Mouse (Mus musculus) stomach, postnatal 0 days (tissue): ENCODE measurements around the gene Tsen34. TPM values are rescaled to one million over a fixed set of nuclear protein-coding genes. Genes with fewer than 3 reads are reported as not detected.

ENCODE experiments used
- ATAC-seq: fragments of 200-750 bp; cut with Nextera tagmentation; 2 replicates; pipeline ENCODE4 v1.8.0; 2017; ENCODE audit not compliant: low FRiP score, low TSS enrichment
- DNase-seq: peaks from one replicate; pipeline ENCODE4 v3.0.0-alpha.2; 2016; ENCODE audit warnings: low spot score
- H3K27ac ChIP-seq: fragments of 300-500 bp; sonication (generic); replicated peaks from 2 replicates; pipeline ENCODE4 v1.5.1; 2014; ENCODE audit warnings: mild to moderate bottlenecking, control low read depth
- H3K27me3 ChIP-seq: fragments of 300-500 bp; sonication (generic); 2 replicates; pipeline ENCODE4 v1.6.1; 2014; ENCODE audit warnings: low read length; ENCODE audit not compliant: control insufficient read depth, insufficient read depth
- H3K36me3 ChIP-seq: fragments of 300-500 bp; sonication (generic); 2 replicates; pipeline ENCODE4 v1.6.1; 2014; ENCODE audit warnings: low read length, mixed read lengths; ENCODE audit not compliant: control insufficient read depth, insufficient read depth
- H3K4me1 ChIP-seq: fragments of 300-500 bp; sonication (generic); replicated peaks from 2 replicates; pipeline ENCODE4 v1.6.1; 2014; ENCODE audit warnings: antibody characterized with exemption; ENCODE audit not compliant: control insufficient read depth, insufficient read depth
- H3K4me2 ChIP-seq: fragments of 300-500 bp; sonication (generic); replicated peaks from 2 replicates; pipeline ENCODE4 v1.6.1; 2014; ENCODE audit warnings: low read depth, mild to moderate bottlenecking, control low read depth, moderate library complexity
- H3K4me3 ChIP-seq: fragments of 300-500 bp; sonication (generic); 2 replicates; pipeline ENCODE4 v1.5.1; 2014; ENCODE audit warnings: low read depth, low read length, control low read depth
- H3K9ac ChIP-seq: fragments of 300-500 bp; sonication (generic); 2 replicates; pipeline ENCODE4 v1.6.1; 2014; ENCODE audit warnings: mild to moderate bottlenecking, low read length, control low read depth, mixed read lengths
- H3K9me3 ChIP-seq: fragments of 300-500 bp; sonication (generic); 2 replicates; pipeline ENCODE4 v1.6.1; 2016; ENCODE audit warnings: low read length; ENCODE audit not compliant: control insufficient read depth
- CTCF ChIP-seq: IDR thresholded peaks from 2 replicates; pipeline ENCODE4 v1.5.1; 2016; ENCODE audit warnings: antibody characterized with exemption, low read depth, mild to moderate bottlenecking, moderate library complexity
- EP300 ChIP-seq: optimal IDR thresholded peaks from 2 replicates; pipeline ENCODE3; 2016; ENCODE audit warnings: antibody characterized with exemption
- WGBS: fragments of 180-500 bp; shearing (Covaris S2); extraction: QIAGEN DNeasy Blood & Tissue Kit; methylation state at CpG from one replicate; pipeline ENCODE4 v1.1.7; 2014; 5-methylcytosine and 5-hydroxymethylcytosine counted together
- polyA plus RNA-seq: library from polyadenylated mRNA; unstranded; fragments of >200 nt; fragmentation: Nextera tagmentation; extraction: Ambion mirVana; gene quantifications from 2 replicates; pipeline ENCODE4 v1.2.1, GENCODE M21; 2015

Gene Tsen34
- 143 TPM in 2 replicates for polyA plus RNA-seq

DNA sequence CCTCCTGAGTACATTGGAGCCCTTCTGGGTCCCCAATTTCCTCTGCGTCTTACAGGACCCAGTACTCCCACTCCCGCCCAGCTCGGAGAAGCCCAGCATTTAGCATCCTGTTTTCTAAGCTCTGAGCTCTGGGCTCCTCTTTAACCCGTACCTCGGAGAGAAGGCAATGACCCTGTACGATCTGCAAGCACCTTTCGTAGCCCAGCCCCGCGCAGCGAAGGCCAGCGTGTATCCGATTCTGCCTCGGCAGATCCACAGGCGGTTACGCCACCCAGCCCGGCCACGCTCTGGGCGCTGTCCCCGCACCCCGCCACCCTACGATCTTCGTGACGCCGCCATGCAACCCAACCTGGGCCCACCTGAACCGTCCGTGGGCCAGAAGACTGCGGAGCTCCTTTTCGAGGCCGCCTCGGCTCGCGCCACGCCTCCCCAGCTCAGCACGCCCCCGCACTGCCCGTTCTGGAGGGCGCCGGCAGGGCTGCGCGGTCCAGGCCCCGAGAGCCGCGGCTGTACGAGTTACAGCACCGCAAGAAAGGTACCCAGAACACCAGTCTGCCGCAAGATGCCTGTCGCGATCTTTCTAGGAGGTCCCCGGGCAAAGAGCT, at the start of gene Tsen34:
Tsen34 (plus strand) TSS at position 482 of the 605 bp plus-strand sequence.
- peak within 1 kb of the TSS; percentile 95 for H3K27ac ChIP-seq
- no peaks in the 10 kb centered on the region for H3K27me3 ChIP-seq
- H3K4me3 ChIP-seq, result peak within 1 kb of the TSS; percentile 83
- H3K36me3 ChIP-seq, result peaks cover 9% of the 10 kb centered on the region; the same call in 1 of the 2 replicates
- WGBS, result under 1% methylated on average over 47 of the region's 49 CpGs
- no peaks in the 10 kb centered on the region for H3K4me1 ChIP-seq
- H3K9ac ChIP-seq, result peak within 1 kb of the TSS; percentile 84
- H3K4me2 ChIP-seq, result peak within 1 kb of the TSS; percentile 91
- H3K9me3 ChIP-seq, result no peaks in the 10 kb centered on the region
- TF ChIP-seq CTCF (0 out of 2 replicates have a peak, but pooled peaks have one; percentile 22), EP300 (no peak)
- DNase-seq, result no peak
- ATAC-seq, result no peak

GRCm38 (mm10) chr7:3643412-3643811, 49.3 kb upstream of the Tsen34 start:
- WGBS, result 59% methylated on average over 5 of the region's 5 CpGs
- Histone ChIP-seq H3K4me3 (no peak overlapping the region), H3K4me1 (peaks cover 10% of the 10 kb centered on the region), H3K9ac (no peak overlapping the region), H3K4me2 (no peak overlapping the region), H3K9me3 (no peaks in the 10 kb centered on the region), H3K27ac (no peak overlapping the region), H3K36me3 (peaks cover 14% of the 10 kb centered on the region; the same call in 1 of the 2 replicates), H3K27me3 (no peaks in the 10 kb centered on the region)
- ATAC-seq, result no peak
- no peak for DNase-seq
- no peak for TF ChIP-seq EP300
- TF ChIP-seq CTCF, result no peak

DNA sequence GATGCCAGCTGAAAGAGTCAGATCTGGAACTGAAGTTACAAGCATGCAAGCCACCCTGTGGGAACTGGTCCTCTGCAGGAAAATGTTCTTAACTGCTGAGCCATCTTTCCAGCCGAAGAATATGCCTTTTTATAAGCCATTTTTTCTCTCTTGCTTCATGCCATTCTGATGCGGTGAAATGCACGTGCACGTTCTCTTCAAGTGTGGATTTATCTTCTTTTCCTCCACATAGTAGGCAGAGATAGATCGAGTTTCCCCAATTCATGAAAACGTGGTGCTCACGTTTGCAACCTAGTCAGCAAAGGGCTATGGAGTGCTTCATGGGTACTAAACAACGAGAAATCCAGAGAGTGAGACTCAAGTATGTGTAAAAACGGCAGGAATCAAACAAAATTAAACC, 48.8 kb upstream of the Tsen34 start:
- TF ChIP-seq EP300, result no peak
- no peak overlapping the region for H3K27ac ChIP-seq
- WGBS, result 19% methylated on average over 9 of the region's 9 CpGs

GRCm38 (mm10) chr7:3644348-3644671, 48.4 kb upstream of the Tsen34 start:
- H3K27ac ChIP-seq, result peak overlapping the region; percentile 49; the same call in 1 of the 2 replicates
- DNase-seq (no peak), ATAC-seq (no peak)
- TF ChIP-seq CTCF (no peak), EP300 (no peak)
- H3K27me3 ChIP-seq, result no peaks in the 10 kb centered on the region
- peaks cover 10% of the 10 kb centered on the region for H3K4me1 ChIP-seq
- H3K9me3 ChIP-seq, result no peaks in the 10 kb centered on the region
- peak overlapping the region; percentile 42 for H3K4me2 ChIP-seq
- H3K4me3 ChIP-seq, result peak overlapping the region; percentile 41
- peaks cover 14% of the 10 kb centered on the region; the same call in 1 of the 2 replicates for H3K36me3 ChIP-seq
- under 1% methylated on average over 11 of the region's 11 CpGs for WGBS
- no peak overlapping the region for H3K9ac ChIP-seq

More for the DNA sequence above, 48.8 kb upstream of the Tsen34 start:
- DNase-seq, result no peak
- peaks cover 10% of the 10 kb centered on the region for H3K4me1 ChIP-seq
- no peak overlapping the region for H3K9ac ChIP-seq
- no peak for ATAC-seq
- H3K36me3 ChIP-seq, result peaks cover 14% of the 10 kb centered on the region; the same call in 1 of the 2 replicates
- peak overlapping the region; percentile 41; the same call in 1 of the 2 replicates for H3K4me3 ChIP-seq
- H3K4me2 ChIP-seq, result peak overlapping the region; percentile 42
- no peaks in the 10 kb centered on the region for H3K9me3 ChIP-seq
- no peaks in the 10 kb centered on the region for H3K27me3 ChIP-seq

DNA sequence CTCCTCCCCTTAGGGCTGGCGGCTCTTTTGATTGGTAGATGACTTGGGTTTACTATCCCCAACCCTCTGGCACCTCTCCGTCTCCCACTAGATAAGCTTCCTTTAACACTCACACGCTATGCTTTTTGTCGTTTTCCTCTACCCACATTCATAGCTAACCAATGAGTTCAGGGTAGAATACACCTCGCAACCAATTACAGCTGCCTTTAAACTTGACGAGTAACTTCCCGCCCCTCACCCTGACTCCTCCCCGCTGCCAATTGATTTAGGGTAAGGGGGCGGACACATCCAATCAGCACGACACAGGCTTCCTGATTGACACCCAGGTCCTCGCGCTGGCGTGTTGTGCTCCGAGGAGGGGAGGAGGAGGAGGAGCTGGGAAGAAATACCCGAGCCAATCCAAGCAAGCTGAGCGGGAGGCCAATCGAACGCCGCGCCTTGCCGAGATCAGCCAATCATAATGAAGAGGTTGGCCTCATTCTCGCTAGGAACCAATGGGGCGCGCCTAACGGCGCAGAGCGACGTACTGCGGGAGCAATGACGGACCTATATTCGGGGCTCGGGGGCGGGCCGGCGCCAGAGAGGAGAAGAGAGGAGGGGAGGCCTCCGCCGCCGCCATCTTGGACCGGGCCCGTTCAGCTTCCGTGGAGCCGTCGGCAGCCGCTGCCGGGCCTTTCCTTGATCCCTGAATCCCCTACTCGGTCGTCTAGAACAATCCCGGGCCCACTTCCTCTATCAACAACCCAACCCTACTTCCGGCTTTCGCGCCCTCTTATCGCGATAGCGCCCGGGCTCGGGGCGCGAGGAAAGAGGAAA, 47.8 kb upstream of the Tsen34 start, which contains the start of gene Cnot3:
Cnot3 (plus strand) TSS at position 597 of the 816 bp plus-strand sequence.
- WGBS, result under 1% methylated on average over 53 of the region's 58 CpGs
- H3K27me3 ChIP-seq, result no peaks in the 10 kb centered on the region
- H3K9ac ChIP-seq, result peak within 1 kb of the TSS; percentile 98
- DNase-seq (peak; percentile 98), ATAC-seq (peak; percentile 98)
- no peaks in the 10 kb centered on the region for H3K9me3 ChIP-seq
- peaks cover 10% of the 10 kb centered on the region for H3K4me1 ChIP-seq
- TF ChIP-seq CTCF (no peak), EP300 (peak; percentile 95)
- H3K4me3 ChIP-seq, result peak within 1 kb of the TSS; percentile 99
- H3K27ac ChIP-seq, result peak within 1 kb of the TSS; percentile 99
- peaks cover 11% of the 10 kb centered on the region; the same call in 1 of the 2 replicates for H3K36me3 ChIP-seq
- peak within 1 kb of the TSS; percentile 80 for H3K4me2 ChIP-seq
